Mouse (Mus musculus): ENCODE results near the gene Suclg2. TPM values are rescaled to one million over a fixed set of nuclear protein-coding genes. Genes with fewer than 3 reads are reported as not detected.

Gene Suclg2
- polyA plus RNA-seq, 1 experiment: 3.9 TPM

DNA sequence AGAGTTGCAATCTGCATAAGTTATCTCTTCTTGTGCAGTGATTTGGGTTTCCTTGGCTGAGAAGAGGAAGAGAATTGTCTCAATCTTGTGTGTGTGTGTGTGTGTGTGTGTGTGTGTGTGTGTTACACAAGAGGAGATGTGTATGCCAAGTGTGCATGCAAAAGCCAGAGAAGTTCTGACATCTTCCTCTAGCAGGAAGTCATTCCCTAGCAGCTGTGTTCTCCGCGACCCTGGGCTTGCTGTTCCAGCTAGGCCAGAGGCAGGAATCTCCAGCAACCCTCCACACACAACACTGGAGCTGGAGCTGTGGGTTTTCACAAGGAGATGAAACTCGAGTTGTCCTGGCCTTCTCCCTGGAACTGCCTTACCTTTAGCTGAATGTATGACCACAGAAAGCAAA lies 38.9 kb downstream of the Suclg2 start:
- H3K36me3 ChIP-seq (ENCODE audit: control insufficient read depth, insufficient read depth, low read length): no peaks in the 10 kb centered on the region
- DNase-seq (ENCODE audit: low read depth in 1 of 2, low spot score in 2 of 2): no peak
- H3K4me1 ChIP-seq (ENCODE audit: control insufficient read depth, insufficient read depth, insufficient read length): no peaks in the 10 kb centered on the region
- H3K27ac ChIP-seq (ENCODE audit: insufficient read depth, low read length): no peak overlapping the region
- 83% methylated on average over 3 of the region's 3 CpGs for WGBS
- TF ChIP-seq CTCF (IDR thresholded peaks at IDR 0.05; ENCODE audit: extremely low read depth, insufficient read depth, insufficient read length, insufficient replicate concordance): no peak
- TF ChIP-seq POLR2A (IDR thresholded peaks at IDR 0.05; ENCODE audit: low read depth, low read length): no peak
- no peak overlapping the region for H3K4me3 ChIP-seq (ENCODE audit: extremely low read depth, insufficient read depth, insufficient read length)
- H3K27me3 ChIP-seq (ENCODE audit: control insufficient read depth, insufficient read depth, low read length): no peaks in the 10 kb centered on the region

DNA sequence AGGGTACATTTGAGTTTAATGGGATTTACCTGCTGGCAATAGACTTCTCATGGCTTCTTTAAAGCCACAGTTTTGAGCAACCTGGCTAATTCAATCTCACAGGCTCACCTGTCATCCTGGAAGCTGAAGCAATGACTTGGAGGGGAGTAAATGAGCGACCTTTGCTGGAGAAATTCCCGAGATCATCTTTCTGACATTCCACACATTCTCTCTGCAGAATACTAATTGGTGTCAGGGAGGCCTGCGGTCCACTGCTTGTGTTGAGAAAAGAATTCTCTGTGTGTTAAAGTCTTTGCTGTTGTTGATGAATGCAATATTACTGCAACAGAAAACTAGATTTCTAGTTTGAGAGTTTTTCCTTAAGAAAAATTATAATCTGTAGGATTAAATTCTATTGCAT lies 39.3 kb downstream of the Suclg2 start:
- no peaks in the 10 kb centered on the region for H3K36me3 ChIP-seq (ENCODE audit: control insufficient read depth, insufficient read depth, low read length)
- H3K27me3 ChIP-seq (ENCODE audit: control insufficient read depth, insufficient read depth, low read length): no peaks in the 10 kb centered on the region
- DNase-seq (ENCODE audit: low read depth in 1 of 2, low spot score in 2 of 2): no peak
- no peaks in the 10 kb centered on the region for H3K4me1 ChIP-seq (ENCODE audit: control insufficient read depth, insufficient read depth, insufficient read length)
- WGBS: 92% methylated on average over 3 of the region's 3 CpGs
- no peak overlapping the region for H3K27ac ChIP-seq (ENCODE audit: insufficient read depth, low read length)
- no peak overlapping the region for H3K4me3 ChIP-seq (ENCODE audit: extremely low read depth, insufficient read depth, insufficient read length)
- TF ChIP-seq CTCF (IDR thresholded peaks at IDR 0.05; ENCODE audit: extremely low read depth, insufficient read depth, insufficient read length, insufficient replicate concordance): no peak
- TF ChIP-seq POLR2A (IDR thresholded peaks at IDR 0.05; ENCODE audit: low read depth, low read length): no peak

DNA sequence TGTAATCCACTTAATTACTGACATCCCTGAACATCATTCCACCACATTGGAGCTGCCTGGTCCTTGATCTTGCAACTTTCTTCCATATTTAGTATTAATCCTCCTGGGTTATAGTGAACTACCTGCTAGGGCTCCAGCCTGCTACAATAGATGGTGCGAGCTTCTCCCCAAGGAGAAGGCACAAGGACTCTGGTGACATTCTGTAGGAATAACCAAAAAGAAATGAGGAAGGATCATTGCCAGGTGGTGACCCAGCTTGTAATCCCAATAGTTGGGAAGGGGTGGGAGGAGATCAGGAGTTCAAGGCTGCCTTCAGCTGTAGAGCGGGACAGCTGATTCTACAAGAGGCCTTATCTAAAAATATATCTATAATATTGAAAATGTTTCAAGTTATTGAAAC lies 41.6 kb downstream of the Suclg2 start:
- H3K27ac ChIP-seq (ENCODE audit: insufficient read depth, low read length): no peak overlapping the region
- TF ChIP-seq POLR2A (IDR thresholded peaks at IDR 0.05; ENCODE audit: low read depth, low read length) (no peak), CTCF (IDR thresholded peaks at IDR 0.05; ENCODE audit: extremely low read depth, insufficient read depth, insufficient read length, insufficient replicate concordance) (no peak)
- H3K4me3 ChIP-seq (ENCODE audit: extremely low read depth, insufficient read depth, insufficient read length): no peak overlapping the region
- no peaks in the 10 kb centered on the region for H3K27me3 ChIP-seq (ENCODE audit: control insufficient read depth, insufficient read depth, low read length)
- 98% methylated on average over 2 of the region's 2 CpGs for WGBS
- no peak for DNase-seq (ENCODE audit: low read depth in 1 of 2, low spot score in 2 of 2)
- peaks cover 1% of the 10 kb centered on the region; the same call in 1 of the 2 replicates for H3K36me3 ChIP-seq (ENCODE audit: control insufficient read depth, insufficient read depth, low read length)
- H3K4me1 ChIP-seq (ENCODE audit: control insufficient read depth, insufficient read depth, insufficient read length): no peaks in the 10 kb centered on the region

DNA sequence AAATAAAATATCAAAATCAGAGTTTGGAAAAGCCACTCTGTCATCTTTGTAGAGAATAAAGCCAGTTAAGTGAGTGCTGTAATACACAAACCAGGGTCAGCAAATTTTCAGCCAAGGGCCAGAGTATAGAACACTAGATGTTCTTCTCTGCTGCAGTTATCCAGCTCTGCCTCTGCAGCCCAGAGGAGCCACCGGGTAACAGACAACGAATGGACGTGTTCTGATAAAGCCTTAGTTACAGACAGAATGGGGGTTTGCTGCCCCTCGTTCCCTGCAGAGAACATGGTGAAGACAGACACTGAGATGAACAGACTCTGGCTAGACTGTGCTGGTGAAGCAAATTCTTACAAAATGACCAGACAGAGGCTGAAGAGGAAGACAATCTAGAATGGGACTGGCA lies 42.2 kb downstream of the Suclg2 start:
- no peaks in the 10 kb centered on the region for H3K4me1 ChIP-seq (ENCODE audit: control insufficient read depth, insufficient read depth, insufficient read length)
- TF ChIP-seq CTCF (IDR thresholded peaks at IDR 0.05; ENCODE audit: extremely low read depth, insufficient read depth, insufficient read length, insufficient replicate concordance) (no peak), POLR2A (IDR thresholded peaks at IDR 0.05; ENCODE audit: low read depth, low read length) (no peak)
- DNase-seq (ENCODE audit: low read depth in 1 of 2, low spot score in 2 of 2): no peak
- H3K27ac ChIP-seq (ENCODE audit: insufficient read depth, low read length): no peak overlapping the region
- peaks cover 1% of the 10 kb centered on the region; the same call in 1 of the 2 replicates for H3K36me3 ChIP-seq (ENCODE audit: control insufficient read depth, insufficient read depth, low read length)
- no peaks in the 10 kb centered on the region for H3K27me3 ChIP-seq (ENCODE audit: control insufficient read depth, insufficient read depth, low read length)
- no peak overlapping the region for H3K4me3 ChIP-seq (ENCODE audit: extremely low read depth, insufficient read depth, insufficient read length)
- WGBS: 78% methylated on average over 4 of the region's 4 CpGs

DNA sequence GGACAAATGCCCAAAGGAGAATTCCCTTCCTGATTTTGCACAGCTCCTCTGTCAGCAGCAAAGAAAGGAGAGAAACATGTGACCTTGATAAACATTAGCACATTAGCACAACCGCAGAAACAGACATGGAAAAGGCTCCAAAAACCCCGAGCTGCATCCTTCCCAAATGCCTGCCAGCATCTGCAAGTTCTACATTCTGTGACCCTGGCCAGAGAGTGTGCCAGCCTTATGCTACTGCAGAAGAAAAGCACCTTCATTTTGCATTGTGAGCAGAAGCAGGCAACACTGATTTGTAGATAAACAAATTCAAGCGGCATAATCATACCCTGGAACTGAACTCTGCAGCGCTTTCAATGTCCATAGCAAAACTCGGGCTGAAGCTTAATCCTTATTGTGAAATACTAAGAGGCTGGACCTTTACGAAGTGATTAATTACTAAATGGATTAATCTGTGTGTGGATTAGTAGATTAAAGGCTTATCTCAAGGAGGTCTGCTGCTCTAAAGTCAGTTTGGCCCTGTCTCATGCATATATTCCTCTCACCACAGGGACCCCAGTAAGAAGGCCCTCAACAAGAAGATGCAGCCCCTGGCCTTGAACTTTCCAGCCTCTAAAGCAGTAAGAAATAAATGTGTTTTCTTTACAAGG lies 43.4 kb downstream of the Suclg2 start:
- Histone ChIP-seq H3K27ac (ENCODE audit: insufficient read depth, low read length) (no peak overlapping the region), H3K4me1 (ENCODE audit: control insufficient read depth, insufficient read depth, insufficient read length) (no peaks in the 10 kb centered on the region), H3K36me3 (ENCODE audit: control insufficient read depth, insufficient read depth, low read length) (peaks cover 1% of the 10 kb centered on the region; the same call in 1 of the 2 replicates), H3K27me3 (ENCODE audit: control insufficient read depth, insufficient read depth, low read length) (no peaks in the 10 kb centered on the region), H3K4me3 (ENCODE audit: extremely low read depth, insufficient read depth, insufficient read length) (no peak overlapping the region)
- WGBS: 86% methylated on average over 6 of the region's 6 CpGs
- DNase-seq (ENCODE audit: low read depth in 1 of 2, low spot score in 2 of 2): no peak
- no peak for TF ChIP-seq POLR2A (IDR thresholded peaks at IDR 0.05; ENCODE audit: low read depth, low read length)
- no peak for TF ChIP-seq CTCF (IDR thresholded peaks at IDR 0.05; ENCODE audit: extremely low read depth, insufficient read depth, insufficient read length, insufficient replicate concordance)

DNA sequence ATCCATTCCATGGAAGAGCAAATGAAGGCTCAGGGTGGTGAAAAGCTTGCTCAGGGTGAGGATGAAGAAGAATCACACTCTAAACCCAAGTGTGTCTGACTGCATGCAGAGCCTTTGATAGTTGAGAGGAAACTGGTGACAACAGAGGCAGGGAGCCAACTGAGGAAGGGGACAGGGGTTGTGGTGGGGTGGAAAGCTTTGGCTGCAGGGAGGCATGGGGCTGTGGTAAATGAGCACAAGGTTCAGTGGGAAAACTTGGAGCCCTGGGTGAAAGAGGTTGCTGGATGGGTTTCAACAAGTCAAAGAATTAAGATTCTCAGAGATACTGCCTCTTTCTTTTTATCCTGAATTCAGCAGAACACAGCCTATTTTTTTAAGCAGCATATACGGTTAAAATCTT lies 43.9 kb downstream of the Suclg2 start:
- H3K27ac ChIP-seq (ENCODE audit: insufficient read depth, low read length): no peak overlapping the region
- WGBS: 71% methylated on average over 1 of the region's 1 CpGs
- H3K4me1 ChIP-seq (ENCODE audit: control insufficient read depth, insufficient read depth, insufficient read length): no peaks in the 10 kb centered on the region
- TF ChIP-seq CTCF (IDR thresholded peaks at IDR 0.05; ENCODE audit: extremely low read depth, insufficient read depth, insufficient read length, insufficient replicate concordance) (no peak), POLR2A (IDR thresholded peaks at IDR 0.05; ENCODE audit: low read depth, low read length) (no peak)
- no peaks in the 10 kb centered on the region for H3K27me3 ChIP-seq (ENCODE audit: control insufficient read depth, insufficient read depth, low read length)
- no peak for DNase-seq (ENCODE audit: low read depth in 1 of 2, low spot score in 2 of 2)
- no peak overlapping the region for H3K4me3 ChIP-seq (ENCODE audit: extremely low read depth, insufficient read depth, insufficient read length)
- peaks cover 1% of the 10 kb centered on the region; the same call in 1 of the 2 replicates for H3K36me3 ChIP-seq (ENCODE audit: control insufficient read depth, insufficient read depth, low read length)

DNA sequence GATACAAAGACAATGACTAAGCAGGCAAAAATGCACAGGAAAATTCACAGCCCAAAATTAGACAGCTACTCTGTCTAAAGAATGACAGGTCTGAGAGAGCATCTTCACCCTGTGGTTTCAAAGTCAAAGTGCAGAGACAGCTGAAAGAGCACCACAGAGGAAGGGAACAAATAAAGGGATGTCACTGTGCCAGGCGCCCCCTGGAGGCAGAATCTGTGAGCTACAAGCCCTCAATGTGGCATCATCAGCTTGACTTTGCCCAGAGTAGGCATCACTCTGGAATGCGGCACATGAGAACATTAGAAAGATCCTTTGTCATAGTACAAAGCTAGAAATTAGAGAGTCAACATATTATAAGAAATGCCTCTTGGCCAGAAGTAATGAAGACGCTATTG lies 49.3 kb downstream of the Suclg2 start:
- no peaks in the 10 kb centered on the region for H3K4me1 ChIP-seq (ENCODE audit: control insufficient read depth, insufficient read depth, insufficient read length)
- no peak overlapping the region for H3K4me3 ChIP-seq (ENCODE audit: extremely low read depth, insufficient read depth, insufficient read length)
- DNase-seq (ENCODE audit: low read depth in 1 of 2, low spot score in 2 of 2): peak in 1 of 2 experiments; percentile 41
- H3K27me3 ChIP-seq (ENCODE audit: control insufficient read depth, insufficient read depth, low read length): no peaks in the 10 kb centered on the region
- WGBS: 61% methylated on average over 3 of the region's 3 CpGs
- peaks cover 1% of the 10 kb centered on the region; the same call in 1 of the 2 replicates for H3K36me3 ChIP-seq (ENCODE audit: control insufficient read depth, insufficient read depth, low read length)
- H3K27ac ChIP-seq (ENCODE audit: insufficient read depth, low read length): no peak overlapping the region
- TF ChIP-seq POLR2A (IDR thresholded peaks at IDR 0.05; ENCODE audit: low read depth, low read length): no peak
- TF ChIP-seq CTCF (IDR thresholded peaks at IDR 0.05; ENCODE audit: extremely low read depth, insufficient read depth, insufficient read length, insufficient replicate concordance): peak; percentile 72

Measured in spleen, adult 2 months (tissue).